Mouse (Mus musculus) MEL (cell line): ENCODE data around the gene Osgep. TPM values are rescaled to one million over a fixed set of nuclear protein-coding genes. Genes with fewer than 3 reads are reported as not detected.

Experiments
- DNase-seq: peaks from one replicate; pipeline ENCODE4 v3.0.0; 2011; ENCODE audit warnings: low read depth, low spot score
- H3K27ac ChIP-seq: 2 replicates; pipeline ENCODE4 v1.5.1; 2012; ENCODE audit warnings: low read depth, mild to moderate bottlenecking, control low read depth, low read length, moderate library complexity; ENCODE audit not compliant: control insufficient read depth
- H3K27me3 ChIP-seq, 2 experiments: fragments of 150-350 bp in 1 of 2; sonication (generic) in 1 of 2; 2 replicates each; pipeline ENCODE4 v1.6.1; 2012; ENCODE audit warnings: low read length in 2 of 2, mild to moderate bottlenecking in 2 of 2, improper control_type of control experiment in 1 of 2, moderate library complexity in 1 of 2; ENCODE audit not compliant: insufficient read depth in 2 of 2, control insufficient read depth in 1 of 2
- H3K36me3 ChIP-seq, 2 experiments: 2 replicates each; pipeline ENCODE4 v1.6.1; 2012 to 2014; ENCODE audit warnings: low read length in 2 of 2, improper control_type of control experiment in 1 of 2, inconsistent platforms in 1 of 2, mild to moderate bottlenecking in 1 of 2; ENCODE audit not compliant: insufficient read depth in 2 of 2, control insufficient read depth in 1 of 2
- H3K4me1 ChIP-seq, 2 experiments: fragments of 150-350 bp in 1 of 2; sonication (generic) in 1 of 2; 2 replicates each; pipeline ENCODE4 v1.6.1; 2012; ENCODE audit warnings: low read length in 2 of 2, improper control_type of control experiment in 1 of 2, mild to moderate bottlenecking in 1 of 2; ENCODE audit not compliant: insufficient read depth in 2 of 2, control insufficient read depth in 1 of 2
- H3K4me3 ChIP-seq, 2 experiments: fragments of 150-350 bp in 1 of 2; sonication (generic) in 1 of 2; 2 replicates each; pipeline ENCODE4 v1.5.1; 2012; ENCODE audit warnings: low read depth in 2 of 2, low read length in 2 of 2, mild to moderate bottlenecking in 2 of 2, moderate library complexity in 2 of 2, control low read depth in 1 of 2, improper control_type of control experiment in 1 of 2; ENCODE audit not compliant: control insufficient read depth in 1 of 2, insufficient read depth in 1 of 2
- H3K79me2 ChIP-seq: 2 replicates; pipeline ENCODE4 v1.6.1; 2012; ENCODE audit warnings: mild to moderate bottlenecking, low read length, moderate library complexity; ENCODE audit not compliant: control insufficient read depth, poor library complexity, insufficient read depth
- H3K9ac ChIP-seq: 2 replicates; pipeline ENCODE4 v1.6.1; 2012; ENCODE audit warnings: low read depth, mild to moderate bottlenecking, control low read depth, low read length, moderate library complexity; ENCODE audit not compliant: control insufficient read depth, poor library complexity, severe bottlenecking
- H3K9me3 ChIP-seq: fragments of 150-350 bp; sonication (generic); replicated peaks from 2 replicates; pipeline ENCODE4 v1.6.1; 2012; ENCODE audit warnings: mild to moderate bottlenecking, low read length, improper control_type of control experiment, moderate library complexity; ENCODE audit not compliant: insufficient read depth
- BHLHE40 ChIP-seq: IDR thresholded peaks from 2 replicates; pipeline ENCODE4 v1.6.1; 2012; ENCODE audit warnings: low read depth, mild to moderate bottlenecking, inconsistent platforms, low read length, improper control_type of control experiment, borderline replicate concordance
- CHD1 ChIP-seq: IDR thresholded peaks from 2 replicates; pipeline ENCODE4 v1.6.1; 2012; ENCODE audit warnings: low read depth, mild to moderate bottlenecking, inconsistent platforms, low read length, improper control_type of control experiment
- CHD2 ChIP-seq: IDR thresholded peaks from 2 replicates; pipeline ENCODE4 v1.6.1; 2011; ENCODE audit warnings: low read length, improper control_type of control experiment
- CTCF ChIP-seq, 3 experiments: IDR thresholded peaks in 2 of 3; conservative IDR thresholded peaks in 1 of 3; 2 replicates each; pipeline ENCODE4 v1.5.1; 2011 to 2012; ENCODE audit warnings: low read length in 3 of 3, low read depth in 2 of 3, mild to moderate bottlenecking in 2 of 3, improper control_type of control experiment in 1 of 3, inconsistent platforms in 1 of 3, mixed read lengths in 1 of 3, moderate library complexity in 1 of 3; ENCODE audit not compliant: control insufficient read depth in 1 of 3, insufficient read depth in 1 of 3, poor library complexity in 1 of 3, severe bottlenecking in 1 of 3
- E2F4 ChIP-seq: IDR thresholded peaks from 2 replicates; pipeline ENCODE4 v1.6.1; 2011; ENCODE audit warnings: low read depth, low read length, improper control_type of control experiment, borderline replicate concordance
- ELF1 ChIP-seq: IDR thresholded peaks from 2 replicates; pipeline ENCODE4 v1.6.1; 2014; ENCODE audit warnings: low read depth, mild to moderate bottlenecking, inconsistent platforms, low read length, improper control_type of control experiment, moderate library complexity
- EP300 ChIP-seq, 2 experiments: IDR thresholded peaks; 2 replicates each; pipeline ENCODE4 v1.6.1; 2011; ENCODE audit warnings: improper control_type of control experiment in 2 of 2, low read length in 2 of 2, low read depth in 1 of 2, mild to moderate bottlenecking in 1 of 2
- ETS1 ChIP-seq: IDR thresholded peaks from 2 replicates; pipeline ENCODE4 v1.6.1; 2012; ENCODE audit warnings: low read depth, mild to moderate bottlenecking, inconsistent platforms, low read length, improper control_type of control experiment, moderate library complexity
- GABPA ChIP-seq: IDR thresholded peaks from 2 replicates; pipeline ENCODE4 v1.6.1; 2012; ENCODE audit warnings: low read depth, mild to moderate bottlenecking, inconsistent platforms, low read length, improper control_type of control experiment, moderate library complexity
- GATA1 ChIP-seq: IDR thresholded peaks from 2 replicates; pipeline ENCODE4 v1.6.1; 2011; ENCODE audit warnings: low read depth, low read length, improper control_type of control experiment
- HCFC1 ChIP-seq: IDR thresholded peaks from 2 replicates; pipeline ENCODE4 v1.6.1; 2012; ENCODE audit warnings: low read depth, mild to moderate bottlenecking, inconsistent platforms, low read length, improper control_type of control experiment, moderate library complexity
- JUND ChIP-seq: IDR thresholded peaks from 2 replicates; pipeline ENCODE4 v1.6.1; 2011; ENCODE audit warnings: low read depth, mild to moderate bottlenecking, improper control_type of control experiment, low read length
- MAX ChIP-seq: IDR thresholded peaks from 2 replicates; pipeline ENCODE4 v1.6.1; 2011; ENCODE audit warnings: low read length, improper control_type of control experiment
- MAZ ChIP-seq: IDR thresholded peaks from 2 replicates; pipeline ENCODE4 v1.6.1; 2012; ENCODE audit warnings: low read depth, mild to moderate bottlenecking, inconsistent platforms, low read length, improper control_type of control experiment
- MXI1 ChIP-seq: IDR thresholded peaks from 2 replicates; pipeline ENCODE4 v1.6.1; 2011; ENCODE audit warnings: mild to moderate bottlenecking, low read depth, low read length, improper control_type of control experiment
- MYB ChIP-seq: IDR thresholded peaks from 2 replicates; pipeline ENCODE4 v1.6.1; 2011; ENCODE audit warnings: mild to moderate bottlenecking, low read depth, low read length, improper control_type of control experiment
- NRF1 ChIP-seq: IDR thresholded peaks from 2 replicates; pipeline ENCODE4 v1.6.1; 2014; ENCODE audit warnings: low read depth, mild to moderate bottlenecking, inconsistent platforms, low read length, improper control_type of control experiment, moderate library complexity; ENCODE audit not compliant: poor library complexity, insufficient read depth, severe bottlenecking
- POLR2A ChIP-seq, 2 experiments: IDR thresholded peaks; 2 replicates each; pipeline ENCODE4 v1.6.1; 2011 to 2012; ENCODE audit warnings: low read length in 2 of 2, mild to moderate bottlenecking in 2 of 2, control low read depth in 1 of 2, improper control_type of control experiment in 1 of 2, low read depth in 1 of 2, moderate library complexity in 1 of 2; ENCODE audit not compliant: control insufficient read depth in 1 of 2, insufficient read depth in 1 of 2, poor library complexity in 1 of 2
- POLR2AphosphoS2 ChIP-seq: IDR thresholded peaks from 2 replicates; pipeline ENCODE4 v1.6.1; 2011; ENCODE audit warnings: low read length, improper control_type of control experiment
- POLR2AphosphoS5 ChIP-seq: IDR thresholded peaks from 2 replicates; pipeline ENCODE4 v1.6.1; 2012; ENCODE audit warnings: low read depth, borderline replicate concordance, mild to moderate bottlenecking, inconsistent platforms, low read length, moderate library complexity, mixed read lengths
- SIN3A ChIP-seq: IDR thresholded peaks from 2 replicates; pipeline ENCODE4 v1.6.1; 2012; ENCODE audit warnings: low read length, improper control_type of control experiment, inconsistent platforms
- SMC3 ChIP-seq: IDR thresholded peaks from 2 replicates; pipeline ENCODE4 v1.6.1; 2011; ENCODE audit warnings: low read depth, low read length, improper control_type of control experiment
- UBTF ChIP-seq: IDR thresholded peaks from 2 replicates; pipeline ENCODE4 v1.6.1; 2012; ENCODE audit warnings: low read depth, mild to moderate bottlenecking, inconsistent platforms, low read length, improper control_type of control experiment, moderate library complexity, borderline replicate concordance; ENCODE audit not compliant: insufficient read depth
- USF1 ChIP-seq: IDR thresholded peaks from 2 replicates; pipeline ENCODE4 v1.6.1; 2014; ENCODE audit warnings: low read depth, mild to moderate bottlenecking, inconsistent platforms, low read length, improper control_type of control experiment, moderate library complexity
- USF2 ChIP-seq, 2 experiments: IDR thresholded peaks; 2 replicates each; pipeline ENCODE4 v1.6.1; 2011 to 2012; ENCODE audit warnings: improper control_type of control experiment in 2 of 2, low read length in 2 of 2, borderline replicate concordance in 1 of 2, inconsistent platforms in 1 of 2, low read depth in 1 of 2, mild to moderate bottlenecking in 1 of 2; ENCODE audit not compliant: insufficient read depth in 1 of 2
- ZC3H11A ChIP-seq: IDR thresholded peaks from 2 replicates; pipeline ENCODE4 v1.6.1; 2012; ENCODE audit warnings: low read depth, mild to moderate bottlenecking, inconsistent platforms, low read length, improper control_type of control experiment
- ZKSCAN1 ChIP-seq: IDR thresholded peaks from 2 replicates; pipeline ENCODE4 v1.6.1; 2012; ENCODE audit warnings: low read depth, mild to moderate bottlenecking, inconsistent platforms, low read length, improper control_type of control experiment, moderate library complexity
- ZMIZ1 ChIP-seq: IDR thresholded peaks from 2 replicates; pipeline ENCODE4 v1.6.1; 2012; ENCODE audit warnings: low read depth, mild to moderate bottlenecking, inconsistent platforms, low read length, improper control_type of control experiment, moderate library complexity
- ZNF384 ChIP-seq: IDR thresholded peaks from 2 replicates; pipeline ENCODE4 v1.6.1; 2012; ENCODE audit warnings: low read depth, mild to moderate bottlenecking, inconsistent platforms, low read length, improper control_type of control experiment
- polyA plus RNA-seq, 2 experiments: library from polyadenylated mRNA; stranded (reverse) in 1 of 2; unstranded in 1 of 2; fragments of >175 nt in 1 of 2; fragments of >200 nt in 1 of 2; gene quantifications; 2 replicates each; pipeline versions ENCODE4 v1.2.1 to v1.2.4; 2012; ENCODE audit warnings: low replicate concordance in 2 of 2, low read depth in 1 of 2; ENCODE audit not compliant: insufficient read length in 2 of 2, insufficient read depth in 1 of 2, missing spikeins in 1 of 2
- total RNA-seq: library from RNA; depleted of rRNA; stranded (reverse); fragments of 300-350 nt; gene quantifications from 2 replicates; pipeline ENCODE4 v1.2.3, GENCODE M21; 2012

Gene Osgep
- total and polyA plus RNA-seq, 3 experiments = 29.6 to 45.1 TPM; not detected in 1

GRCm38 (mm10) chr14:50931493-50932020, 6.9 kb upstream of the Osgep start (continued):
- no peak for TF ChIP-seq ELF1
- TF ChIP-seq POLR2AphosphoS2 = peak; percentile 66
- no peak for TF ChIP-seq HCFC1
- TF ChIP-seq JUND = no peak
- TF ChIP-seq POLR2AphosphoS5 = no peak
- no peak for TF ChIP-seq SMC3
- TF ChIP-seq USF2 (IDR thresholded peaks at IDR 0.05; ENCODE audit: borderline replicate concordance in 1 of 2, insufficient read depth in 1 of 2, low read depth in 1 of 2, low read length in 2 of 2) = no peak
- TF ChIP-seq GABPA = no peak
- TF ChIP-seq CHD1 = no peak
- no peak for TF ChIP-seq EP300 (IDR thresholded peaks at IDR 0.05; ENCODE audit: low read depth in 1 of 2, low read length in 2 of 2)
- TF ChIP-seq GATA1 = peak; percentile 37; the same call in 1 of the 2 replicates
- no peak for TF ChIP-seq CTCF (IDR thresholded peaks at IDR 0.05 in 2 of 3, conservative IDR thresholded peaks at IDR 0.05 in 1 of 3; ENCODE audit: control insufficient read depth in 1 of 3, insufficient read depth in 1 of 3, low read depth in 2 of 3, low read length in 3 of 3, poor library complexity in 1 of 3, severe bottlenecking in 1 of 3)
- peak; percentile 46; the same call in 1 of the 2 replicates for TF ChIP-seq NRF1
- no peak for TF ChIP-seq UBTF
- TF ChIP-seq MAX = no peak; the same call in 1 of the 2 replicates
- TF ChIP-seq ZMIZ1 = no peak
- TF ChIP-seq ZNF384 = no peak
- peak; percentile 61 for TF ChIP-seq MXI1
- no peak; the same call in 1 of the 2 replicates for TF ChIP-seq SIN3A

- Histone ChIP-seq H3K9ac (peak within 1 kb of the TSS; percentile 89), H3K36me3 (peaks cover 0 to 11% of the 10 kb centered on the region in 2 experiments; a peak in 2 of 4 replicates), H3K4me1 (peaks cover 0 to 4% of the 10 kb centered on the region in 2 experiments; a peak in 2 of 4 replicates), H3K27me3 (no peaks in the 10 kb centered on the region), H3K9me3 (no peaks in the 10 kb centered on the region), H3K4me3 (peak within 1 kb of the TSS; percentile 73), H3K27ac (peak within 1 kb of the TSS; percentile 97), H3K79me2 (peaks cover 15% of the 10 kb centered on the region)
- peak; percentile 99 for DNase-seq
- TF ChIP-seq ZKSCAN1 = no peak
- TF ChIP-seq USF2 (IDR thresholded peaks at IDR 0.05; ENCODE audit: borderline replicate concordance in 1 of 2, insufficient read depth in 1 of 2, low read depth in 1 of 2, low read length in 2 of 2) = peak; percentile 95 to 98
- no peak for TF ChIP-seq UBTF
- TF ChIP-seq CTCF (IDR thresholded peaks at IDR 0.05 in 2 of 3, conservative IDR thresholded peaks at IDR 0.05 in 1 of 3; ENCODE audit: control insufficient read depth in 1 of 3, insufficient read depth in 1 of 3, low read depth in 2 of 3, low read length in 3 of 3, poor library complexity in 1 of 3, severe bottlenecking in 1 of 3) = no peak
- TF ChIP-seq E2F4 = peak; percentile 74; the same call in 1 of the 2 replicates
- peak; percentile 92 for TF ChIP-seq SIN3A
- peak; percentile 99 for TF ChIP-seq MAX
- TF ChIP-seq POLR2AphosphoS5 = no peak
- peak; percentile 80 for TF ChIP-seq MXI1
- peak; percentile 85 for TF ChIP-seq ELF1
- TF ChIP-seq CHD2 = no peak; the same call in 1 of the 2 replicates
- peak; percentile 35; the same call in 1 of the 2 replicates for TF ChIP-seq ZMIZ1
- peak; percentile 76 for TF ChIP-seq ETS1
- TF ChIP-seq MYB = no peak
- no peak for TF ChIP-seq ZC3H11A
- peak; percentile 69 to 83 for TF ChIP-seq POLR2A (IDR thresholded peaks at IDR 0.05; ENCODE audit: control insufficient read depth in 1 of 2, insufficient read depth in 1 of 2, low read depth in 1 of 2, low read length in 2 of 2, poor library complexity in 1 of 2)
- TF ChIP-seq BHLHE40 = peak; percentile 99
- peak; percentile 97 for TF ChIP-seq USF1
- peak; percentile 82 for TF ChIP-seq HCFC1
- peak; percentile 94 for TF ChIP-seq POLR2AphosphoS2
- no peak for TF ChIP-seq CHD1
- TF ChIP-seq MAZ = no peak; the same call in 1 of the 2 replicates
These were observed 6.2 kb upstream of the Osgep start, which contains the start of the genes Pip4p1 and Pnp for GRCm38 (mm10) chr14:50930754-50931492. Gene Pip4p1 (minus strand): TSS chr14:50930856. Gene Pnp (plus strand): TSS chr14:50931082.
